In the genomic region with DNA sequence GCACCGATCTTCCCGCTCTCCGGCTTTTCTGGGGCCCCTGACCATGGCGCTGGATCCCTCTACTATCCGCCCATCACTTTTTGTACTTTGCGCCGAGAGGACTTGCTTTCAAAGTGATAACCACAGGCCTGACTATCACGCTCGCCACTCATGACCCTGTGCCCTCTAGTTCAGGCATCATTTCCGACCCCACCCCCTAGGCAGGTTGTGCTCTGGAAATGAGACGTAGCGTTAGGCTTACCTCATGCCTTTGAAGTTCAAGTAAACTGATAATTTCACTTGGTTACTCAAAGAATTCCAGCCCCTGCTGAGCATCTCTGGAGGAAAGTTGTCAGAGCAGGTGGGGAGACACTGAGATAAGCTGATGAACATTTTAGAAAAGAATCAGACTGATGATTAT, we compare ENCODE assay signal across 9 mouse cellular contexts. TPM values are rescaled to one million over a fixed set of nuclear protein-coding genes. Genes with fewer than 3 reads are reported as not detected.
DNase-seq lines count a peak whose midpoint lies in the region; ATAC-seq and TF ChIP-seq lines count a peak whose summit lies in the region.
"Had no signal": no experiment of that assay in that cellular context is flagged by ENCODE, and none has a peak within 500 bp of the region (broad histone marks: within the 10 kb centered on the region; RNA-seq: fewer than 3 reads in every experiment).

No protein-coding gene starts in this region.

- H3K4me1 ChIP-seq in G1E (ENCODE audit: insufficient read depth, low read depth, low read length) = peaks cover 31% of the 10 kb centered on the region
- peaks cover 28% of the 10 kb centered on the region for H3K4me1 ChIP-seq in midbrain, embryonic 15.5 days

- DNase-seq in CD4-positive helper T cell, adult 2 months (ENCODE audit: low read depth, low spot score) = peak; percentile 78
- DNase-seq in G1E (ENCODE audit: low spot score) = peak; percentile 17
- DNase-seq in kidney, postnatal 36 days = peak; percentile 53 to 58
- no peak for DNase-seq in right cerebral cortex, postnatal 10 days (ENCODE audit: low spot score in 2 of 2)
- DNase-seq in layer of hippocampus, postnatal 36 days = no peak
- no peak for DNase-seq in left cerebral cortex, postnatal 14 days (ENCODE audit: low spot score in 2 of 2)

- H3K9me3 ChIP-seq in G1E (replicated peaks) = no peaks in the 10 kb centered on the region
- H3K9me3 ChIP-seq in midbrain, embryonic 15.5 days = no peaks in the 10 kb centered on the region

- peak overlapping the region; percentile 90 for H3K4me3 ChIP-seq in G1E (ENCODE audit: low read depth, low read length)
- H3K4me3 ChIP-seq in midbrain, embryonic 15.5 days = peak overlapping the region; percentile 85

- no peak for ATAC-seq in G1E (ENCODE audit: extremely low read depth, insufficient number of reproducible peaks, low FRiP score, poor library complexity, severe bottlenecking)
- ATAC-seq in granulocyte monocyte progenitor cell, adult 5-6 weeks (replicated peaks; ENCODE audit: poor library complexity, severe bottlenecking) = peak; percentile 35
- 0 out of 2 replicates have a peak, but pooled peaks have one; percentile 1 for ATAC-seq in midbrain, embryonic 15.5 days (replicated peaks)

- 0 out of 2 replicates have a peak, but pooled peaks cover 3% of the 10 kb centered on the region for H3K27me3 ChIP-seq in G1E (ENCODE audit: insufficient read depth, low read length)
- H3K27me3 ChIP-seq in midbrain, embryonic 15.5 days (replicated peaks) = no peaks in the 10 kb centered on the region

- peak overlapping the region; percentile 87 for H3K9ac ChIP-seq in midbrain, embryonic 15.5 days

- H3K27ac ChIP-seq in midbrain, embryonic 15.5 days = no peak overlapping the region

- WGBS in midbrain, embryonic 15.5 days = 3% methylated on average over 12 of the region's 12 CpGs

- intact Hi-C loops in left cerebral cortex, postnatal 14 days (cut with DNase I) = no loop called here

- peak overlapping the region; percentile 87 for H3K4me2 ChIP-seq in midbrain, embryonic 15.5 days

- TF ChIP-seq CTCF in G1E (IDR thresholded peaks at IDR 0.05; ENCODE audit: low read depth, low read length) = no peak

- peaks cover 20% of the 10 kb centered on the region for H3K36me3 ChIP-seq in G1E (replicated peaks)
- H3K36me3 ChIP-seq in midbrain, embryonic 15.5 days (replicated peaks) = 0 out of 2 replicates have a peak, but pooled peaks cover 5% of the 10 kb centered on the region

RNA-seq across cellular contexts. Expression of a gene that starts 0.6 kb away (rescaled TPM):
- 2.1 and 2.4 TPM in 2 replicates for total RNA-seq in G1E (2014; fragmentation: Nextera tagmentation)
- total RNA-seq in G1E (2017) = 2.8 and 3.2 TPM in 2 replicates
- 0.83 and 0.95 TPM in 2 replicates for polyA plus RNA-seq in G1E (2012)
- 1.8 and 1.9 TPM in 2 replicates for total RNA-seq in granulocyte monocyte progenitor cell, adult 5-6 weeks (2014; fragmentation: Nextera tagmentation)
- total RNA-seq in granulocyte monocyte progenitor cell, adult 5-6 weeks (2017) = 1.8 and 3.1 TPM in 2 replicates
- 1.8 and 2.2 TPM in 2 replicates for polyA plus RNA-seq in midbrain, embryonic 15.5 days (2015; fragmentation: Nextera tagmentation; extraction: Ambion mirVana)
- 1 to 10 TPM; 3.4 to 3.5 TPM for total RNA-seq in layer of hippocampus, postnatal 36 days (2021)
- total RNA-seq in left cerebral cortex, postnatal 14 days (2021) = 1 to 10 TPM; 2.2 TPM

RNA-seq across cellular contexts. Expression of a gene that starts 1.0 kb away (rescaled TPM):
- total RNA-seq in G1E (2014; fragmentation: Nextera tagmentation) = 19.8 and 23.3 TPM in 2 replicates
- 28.7 and 30.6 TPM in 2 replicates for total RNA-seq in G1E (2017)
- polyA plus RNA-seq in G1E (2012) = 1.9 and 3.6 TPM in 2 replicates
- 24.7 and 26.8 TPM in 2 replicates for total RNA-seq in granulocyte monocyte progenitor cell, adult 5-6 weeks (2014; fragmentation: Nextera tagmentation)
- 15.6 and 17.5 TPM in 2 replicates for total RNA-seq in granulocyte monocyte progenitor cell, adult 5-6 weeks (2017)
- polyA plus RNA-seq in midbrain, embryonic 15.5 days (2015; fragmentation: Nextera tagmentation; extraction: Ambion mirVana) = 19.9 and 20.8 TPM in 2 replicates
- total RNA-seq in layer of hippocampus, postnatal 36 days (2021) = 10 to 100 TPM; 21.2 to 24.8 TPM
- total RNA-seq in left cerebral cortex, postnatal 14 days (2021) = 10 to 100 TPM; 15.5 to 18.9 TPM

RNA-seq across cellular contexts. Expression of a gene that starts 23.0 kb away (rescaled TPM):
- total RNA-seq in G1E (2014; fragmentation: Nextera tagmentation) (7.4 and 9.2 TPM in 2 replicates), G1E (2017) (17.8 and 21.1 TPM in 2 replicates)
- 4.1 and 9.0 TPM in 2 replicates for polyA plus RNA-seq in G1E (2012)
- total RNA-seq in granulocyte monocyte progenitor cell, adult 5-6 weeks (2014; fragmentation: Nextera tagmentation) = 10.4 and 19.9 TPM in 2 replicates
- total RNA-seq in granulocyte monocyte progenitor cell, adult 5-6 weeks (2017) = 6.3 and 11.7 TPM in 2 replicates
- 156 and 161 TPM in 2 replicates for polyA plus RNA-seq in midbrain, embryonic 15.5 days (2015; fragmentation: Nextera tagmentation; extraction: Ambion mirVana)
- total RNA-seq in layer of hippocampus, postnatal 36 days (2021) = 10 to 100 TPM; 10.9 to 11.2 TPM
- total RNA-seq in left cerebral cortex, postnatal 14 days (2021) = 10 to 100 TPM; 14.5 to 16.3 TPM

RNA-seq across cellular contexts. Expression of a gene that starts 23.0 kb away (rescaled TPM):
- total RNA-seq in G1E (2014; fragmentation: Nextera tagmentation) (54.7 and 66.2 TPM in 2 replicates), G1E (2017) (43.7 and 52.7 TPM in 2 replicates)
- polyA plus RNA-seq in G1E (2012) = 178 and 243 TPM in 2 replicates
- total RNA-seq in granulocyte monocyte progenitor cell, adult 5-6 weeks (2014; fragmentation: Nextera tagmentation) = 71.0 and 77.9 TPM in 2 replicates
- total RNA-seq in granulocyte monocyte progenitor cell, adult 5-6 weeks (2017) = 50.7 and 76.5 TPM in 2 replicates
- polyA plus RNA-seq in midbrain, embryonic 15.5 days (2015; fragmentation: Nextera tagmentation; extraction: Ambion mirVana) = 116 TPM in 2 replicates
- 10 to 100 TPM; 51.5 to 59.7 TPM for total RNA-seq in layer of hippocampus, postnatal 36 days (2021)
- 10 to 100 TPM; 67.0 to 70.3 TPM for total RNA-seq in left cerebral cortex, postnatal 14 days (2021)

RNA-seq across cellular contexts. Expression of a gene that starts 34.2 kb away (rescaled TPM):
- total RNA-seq in G1E (2014; fragmentation: Nextera tagmentation) (not detected in 2 replicates), G1E (2017) (0.12 TPM in 1 of 2 replicates, not detected in the other)
- not detected in 2 replicates for polyA plus RNA-seq in G1E (2012)
- total RNA-seq in granulocyte monocyte progenitor cell, adult 5-6 weeks (2014; fragmentation: Nextera tagmentation) = not detected in 2 replicates
- not detected in 2 replicates for total RNA-seq in granulocyte monocyte progenitor cell, adult 5-6 weeks (2017)
- 0.14 and 0.21 TPM in 2 replicates for polyA plus RNA-seq in midbrain, embryonic 15.5 days (2015; fragmentation: Nextera tagmentation; extraction: Ambion mirVana)
- total RNA-seq in layer of hippocampus, postnatal 36 days (2021) = under 1 TPM in 1 of 2 experiments, not detected in 1; 0.17 TPM
- total RNA-seq in left cerebral cortex, postnatal 14 days (2021) = under 1 TPM; 0.13 to 0.42 TPM
- total RNA-seq: hematopoietic stem cell, adult 5-6 weeks had no signal

Comparison
In these comparisons a context has a peak if more than half of its experiments do, and no peak if none do; other contexts are left out.
1. DNase-seq: peak in CD4-positive helper T cell, adult 2 months (single experiment), G1E (single experiment) and kidney, postnatal 36 days (2 of 2); none in right cerebral cortex, postnatal 10 days (0 of 2), layer of hippocampus, postnatal 36 days (0 of 2) and left cerebral cortex, postnatal 14 days (0 of 2).